7 mouse cellular contexts compared by ENCODE assay signal in the genomic region with DNA sequence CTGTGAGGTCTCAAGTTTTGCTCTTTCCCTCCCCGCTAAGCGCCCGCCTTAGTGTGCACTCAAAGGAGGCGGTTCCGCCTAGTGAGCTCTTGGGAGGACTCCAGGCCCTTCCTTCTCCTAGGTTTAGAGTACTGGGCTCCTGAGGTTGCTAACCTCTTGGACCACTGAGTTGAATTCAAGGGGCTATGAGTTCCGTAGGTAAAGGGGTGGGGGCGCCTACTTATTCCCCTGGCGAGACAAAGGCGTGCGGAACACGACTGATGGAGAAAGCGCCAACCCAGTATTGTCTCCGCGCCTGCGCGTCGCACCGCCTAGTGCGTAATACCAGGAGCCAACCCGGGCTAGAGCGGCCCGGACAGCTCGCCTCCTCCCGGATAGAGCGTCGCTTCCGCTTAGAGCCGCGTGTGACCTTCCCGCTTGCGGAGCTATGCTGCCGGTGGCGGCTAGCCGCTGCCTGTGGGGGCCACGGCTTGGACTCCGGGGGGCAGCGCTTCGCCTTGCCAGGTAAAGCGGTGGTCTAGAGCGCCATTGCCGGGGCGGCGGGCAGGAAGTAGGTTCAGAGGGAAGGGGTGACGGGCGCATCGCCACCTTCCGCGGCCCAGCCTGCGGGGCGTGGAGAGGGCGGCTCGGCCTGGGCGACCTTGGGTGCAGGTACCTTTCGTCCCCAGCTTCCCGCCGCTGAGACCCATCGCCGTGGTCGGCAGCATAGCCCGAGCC. TPM values are rescaled to one million over a fixed set of nuclear protein-coding genes. Genes with fewer than 3 reads are reported as not detected.
DNase-seq lines count a peak whose midpoint lies in the region; ATAC-seq lines count a peak whose summit lies in the region.

A gene (plus strand): TSS at position 349 of the 717 bp plus-strand sequence.

- H3K4me3 ChIP-seq in intestine, embryonic 15.5 days (replicated peaks), result peak within 1 kb of the TSS; percentile 93
- peak within 1 kb of the TSS; percentile 99 for H3K4me3 ChIP-seq in midbrain, embryonic 10.5 days

- H3K9ac ChIP-seq in intestine, embryonic 15.5 days, result peak within 1 kb of the TSS; percentile 94

- ATAC-seq in intestine, embryonic 15.5 days, result peak; percentile 94

- intact Hi-C loops in gastrocnemius, postnatal 36 days (cut with DNase I), result no loop called here
- intact Hi-C loops in left cerebral cortex, postnatal 25 days (cut with DNase I), result loop anchor here (1.0 kb wide), 1 partner anchor 17 kb away; a partner anchor contains a TSS

- H3K9me3 ChIP-seq in intestine, embryonic 15.5 days, result no peaks in the 10 kb centered on the region
- no peaks in the 10 kb centered on the region for H3K9me3 ChIP-seq in midbrain, embryonic 10.5 days (replicated peaks)

- DNase-seq in adrenal gland, adult 18-20 months (ENCODE audit: low spot score in 2 of 2), result peak; percentile 85
- DNase-seq in embryo, embryonic 11 days, result peak; percentile 100
- peak; percentile 83 to 85 for DNase-seq in gastrocnemius, postnatal 36 days
- peak; percentile 93 to 94 for DNase-seq in left cerebral cortex, postnatal 25 days (ENCODE audit: low spot score in 2 of 2)
- peak; percentile 92 for DNase-seq in midbrain, embryonic 10.5 days (ENCODE audit: low spot score)
- DNase-seq in right cerebral cortex, postnatal 4 days, result peak; percentile 88

- peaks cover 19% of the 10 kb centered on the region for H3K4me1 ChIP-seq in intestine, embryonic 15.5 days (replicated peaks)
- H3K4me1 ChIP-seq in midbrain, embryonic 10.5 days, result peaks cover 24% of the 10 kb centered on the region

- no peaks in the 10 kb centered on the region for H3K27me3 ChIP-seq in intestine, embryonic 15.5 days (replicated peaks)
- H3K27me3 ChIP-seq in midbrain, embryonic 10.5 days (ENCODE audit: low read depth, poor library complexity, severe bottlenecking), result no peaks in the 10 kb centered on the region

- 0% methylated on average over 60 of the region's 60 CpGs for WGBS in intestine, embryonic 15.5 days
- WGBS in midbrain, embryonic 10.5 days, result under 1% methylated on average over 60 of the region's 60 CpGs

- H3K36me3 ChIP-seq in intestine, embryonic 15.5 days, result peaks cover 28% of the 10 kb centered on the region
- H3K36me3 ChIP-seq in midbrain, embryonic 10.5 days, result peaks cover 84% of the 10 kb centered on the region

- peak within 1 kb of the TSS; percentile 80 for H3K27ac ChIP-seq in intestine, embryonic 15.5 days
- peak within 1 kb of the TSS; percentile 93 for H3K27ac ChIP-seq in midbrain, embryonic 10.5 days (replicated peaks)

- H3K4me2 ChIP-seq in intestine, embryonic 15.5 days (replicated peaks), result peak within 1 kb of the TSS; percentile 78

RNA-seq across cellular contexts. Expression of the gene that starts here (rescaled TPM):
- total RNA-seq in adrenal gland, adult 18-20 months (2021), result 100 to 1,000 TPM; 104 to 140 TPM
- total RNA-seq in gastrocnemius, postnatal 36 days (2021), result 100 to 1,000 TPM; 142 to 144 TPM
- 222 and 231 TPM in 2 replicates for polyA plus RNA-seq in intestine, embryonic 15.5 days (2015; fragmentation: Nextera tagmentation; extraction: Ambion mirVana)
- 10 to 100 TPM; 72.6 to 75.2 TPM for total RNA-seq in left cerebral cortex, postnatal 25 days (2021)
- polyA plus RNA-seq in midbrain, embryonic 10.5 days (2016; fragmentation: Nextera tagmentation; extraction: Ambion mirVana), result 167 and 194 TPM in 2 replicates

Comparison
In these comparisons a context has a peak if more than half of its experiments do, and no peak if none do; other contexts are left out.
1. Peak in every context shown above with its lines: DNase-seq, ATAC-seq, H3K4me3 ChIP-seq and H3K27ac ChIP-seq.